Mouse (Mus musculus) hindbrain, embryonic 16.5 days (tissue): ENCODE data around the gene 4932414N04Rik. TPM values are rescaled to one million over a fixed set of nuclear protein-coding genes. Genes with fewer than 3 reads are reported as not detected.
A peak's percentile ranks its signal among the peaks of the same experiment; 100 is the strongest.
"Not testable (repeated sequence)": the region's sequence is repeated elsewhere in the genome, so short reads cannot be mapped to it uniquely, and the experiment has no call there.

Experiments
- ATAC-seq: fragments of 200-750 bp; cut with Nextera tagmentation; 2 replicates; pipeline ENCODE4 v1.8.0; 2017; ENCODE audit warnings: moderate TSS enrichment, moderate library complexity
- H3K27ac ChIP-seq: fragments of 300-500 bp; sonication (generic); 2 replicates; pipeline ENCODE4 v1.5.1; 2014; ENCODE audit warnings: low read depth, mild to moderate bottlenecking, control low read depth, low read length, moderate library complexity
- H3K27me3 ChIP-seq: fragments of 300-500 bp; sonication (generic); replicated peaks from 2 replicates; pipeline ENCODE4 v1.6.1; 2014; ENCODE audit warnings: low read length; ENCODE audit not compliant: control insufficient read depth, insufficient read depth
- H3K36me3 ChIP-seq: fragments of 300-500 bp; sonication (generic); 2 replicates; pipeline ENCODE4 v1.6.1; 2014; ENCODE audit warnings: mild to moderate bottlenecking, low read length, moderate library complexity, mixed read lengths; ENCODE audit not compliant: control insufficient read depth, insufficient read depth
- H3K4me1 ChIP-seq: fragments of 300-500 bp; sonication (generic); 2 replicates; pipeline ENCODE4 v1.6.1; 2014; ENCODE audit warnings: low read depth, low read length; ENCODE audit not compliant: control insufficient read depth, insufficient read depth
- H3K4me2 ChIP-seq: fragments of 300-500 bp; sonication (generic); 2 replicates; pipeline ENCODE4 v1.6.1; 2014; ENCODE audit warnings: mild to moderate bottlenecking, low read length, control low read depth, moderate library complexity
- H3K4me3 ChIP-seq: fragments of 300-500 bp; sonication (generic); 2 replicates; pipeline ENCODE4 v1.5.1; 2014; ENCODE audit warnings: mild to moderate bottlenecking, low read length, control low read depth, moderate library complexity
- H3K9ac ChIP-seq: fragments of 300-500 bp; sonication (generic); 2 replicates; pipeline ENCODE4 v1.6.1; 2014; ENCODE audit warnings: low read depth, mild to moderate bottlenecking, control low read depth, low read length, moderate library complexity
- H3K9me3 ChIP-seq: fragments of 300-500 bp; sonication (generic); 2 replicates; pipeline ENCODE4 v1.6.1; 2014; ENCODE audit warnings: mild to moderate bottlenecking, low read length, moderate library complexity; ENCODE audit not compliant: control insufficient read depth
- WGBS: fragments of 180-500 bp; shearing (Covaris S2); extraction: QIAGEN DNeasy Blood & Tissue Kit; methylation state at CpG from one replicate; pipeline ENCODE4 v1.1.7; 2014; 5-methylcytosine and 5-hydroxymethylcytosine counted together
- polyA plus RNA-seq: library from polyadenylated mRNA; unstranded; fragments of >200 nt; fragmentation: Nextera tagmentation; extraction: Ambion mirVana; gene quantifications from 2 replicates; pipeline ENCODE4 v1.2.1, GENCODE M21; 2015

The 4932414N04Rik gene
- polyA plus RNA-seq: not detected in 2 replicates

DNA sequence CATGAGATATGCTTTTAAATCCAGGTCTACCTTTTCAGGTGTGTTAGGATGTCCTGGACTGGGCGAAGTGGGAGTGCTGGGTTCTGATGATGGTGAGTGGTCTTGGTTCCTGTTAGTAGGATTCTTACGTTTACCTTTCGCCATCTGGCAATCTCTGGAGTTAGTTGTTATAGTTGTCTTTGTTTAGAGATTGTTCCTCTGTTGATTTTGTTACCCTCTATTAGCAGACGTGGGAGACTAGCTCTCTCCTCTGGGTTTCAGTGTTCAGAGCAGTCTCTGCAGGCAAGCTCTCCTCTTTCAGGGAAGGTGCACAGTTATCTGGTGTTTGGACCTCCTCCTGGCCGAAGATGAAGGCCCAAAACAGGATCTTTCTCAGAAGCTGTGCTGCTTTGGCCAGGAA lies at the start of gene 4932414N04Rik:
Gene 4932414N04Rik, plus strand, starts transcription at position 301 of the 400 bp plus-strand sequence.
- H3K36me3 ChIP-seq, ATAC-seq, H3K4me2 ChIP-seq, H3K27me3 ChIP-seq, H3K27ac ChIP-seq, H3K9me3 ChIP-seq, H3K4me3 ChIP-seq, H3K4me1 ChIP-seq, H3K9ac ChIP-seq: not testable (repeated sequence)
- 94% methylated on average over 1 of the region's 5 CpGs for WGBS

DNA sequence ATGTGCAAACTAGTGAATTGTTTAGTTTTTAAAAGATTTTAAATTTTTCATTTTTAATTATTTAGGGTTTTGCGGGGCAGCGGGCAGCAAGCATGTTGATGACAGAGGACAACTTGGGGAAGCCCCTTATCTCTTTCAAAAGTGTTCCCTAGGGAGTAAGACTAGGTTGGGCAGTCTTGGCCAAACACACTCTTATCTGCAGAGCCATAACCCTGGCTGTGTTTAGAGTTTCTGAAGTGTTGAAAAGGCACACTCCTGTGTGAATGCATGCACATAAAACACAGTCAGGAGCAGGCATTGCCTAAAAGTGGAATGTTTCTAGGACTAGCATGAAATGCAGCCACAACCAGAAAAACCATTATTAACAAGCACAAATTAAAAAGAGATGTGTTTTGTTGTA lies 75.9 kb downstream of the 4932414N04Rik start:
- H3K27me3 ChIP-seq: no peaks in the 10 kb centered on the region
- H3K27ac ChIP-seq: no peak overlapping the region
- 97% methylated on average over 2 of the region's 2 CpGs for WGBS
- H3K9me3 ChIP-seq: no peaks in the 10 kb centered on the region
- no peak overlapping the region for H3K4me3 ChIP-seq
- H3K9ac ChIP-seq: no peak overlapping the region
- H3K36me3 ChIP-seq: no peaks in the 10 kb centered on the region
- no peak overlapping the region for H3K4me2 ChIP-seq
- no peak for ATAC-seq
- H3K4me1 ChIP-seq: no peaks in the 10 kb centered on the region

DNA sequence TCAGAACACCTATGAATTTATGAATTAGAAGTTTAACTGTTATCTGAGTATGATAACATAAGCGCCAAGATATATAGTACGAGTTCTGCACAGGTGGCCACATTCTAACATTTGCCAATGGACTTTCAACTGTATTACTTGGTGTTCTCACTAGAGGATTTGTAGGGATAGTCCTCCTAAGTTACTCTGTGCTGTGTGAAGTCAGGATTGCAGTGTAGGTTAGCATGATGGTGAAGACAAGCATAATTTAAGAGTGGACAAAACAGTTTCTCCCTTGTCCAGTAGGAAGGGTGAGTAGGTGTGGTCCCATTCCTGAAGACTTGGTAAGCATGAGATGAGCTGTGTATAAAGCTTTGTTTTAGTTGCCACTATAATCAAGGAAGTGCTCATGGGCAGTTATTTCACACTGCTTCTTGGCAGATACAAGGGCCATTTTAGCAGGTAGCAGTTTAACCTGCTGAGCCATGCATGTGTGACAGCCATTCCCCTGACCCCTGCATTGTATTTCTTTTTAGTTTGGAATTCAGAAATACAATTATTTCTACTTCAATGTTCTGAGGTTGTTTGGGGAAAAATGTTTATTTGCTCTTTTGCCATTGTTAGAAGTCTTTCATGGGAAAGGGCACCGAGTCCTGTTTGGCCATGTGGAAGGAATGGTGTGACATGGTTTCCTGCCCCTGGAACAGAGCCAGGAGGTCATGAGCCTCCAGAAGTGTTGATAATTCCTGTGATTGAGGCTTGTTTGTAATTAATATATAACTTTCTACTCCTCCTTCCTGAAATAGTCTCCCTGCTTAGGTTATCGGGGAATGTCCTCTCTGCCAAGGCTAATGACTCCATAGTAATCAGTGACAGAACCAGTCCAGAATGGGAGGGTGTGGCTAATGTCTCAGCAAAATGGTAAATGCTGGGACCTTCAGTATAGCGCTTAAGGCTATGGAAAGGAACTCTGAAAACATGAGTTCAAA lies 83.8 kb downstream of the 4932414N04Rik start:
- Histone ChIP-seq H3K9ac (no peak overlapping the region), H3K36me3 (no peaks in the 10 kb centered on the region), H3K4me3 (no peak overlapping the region), H3K27me3 (no peaks in the 10 kb centered on the region), H3K27ac (no peak overlapping the region), H3K4me2 (no peak overlapping the region), H3K9me3 (no peaks in the 10 kb centered on the region), H3K4me1 (no peaks in the 10 kb centered on the region)
- ATAC-seq: no peak
- 89% methylated on average over 5 of the region's 5 CpGs for WGBS

- ATAC-seq: no peak
- WGBS: 88% methylated on average over 4 of the region's 4 CpGs
Observed at GRCm38 (mm10) chr2:68744599-68744998, 88.3 kb downstream of the 4932414N04Rik start.

DNA sequence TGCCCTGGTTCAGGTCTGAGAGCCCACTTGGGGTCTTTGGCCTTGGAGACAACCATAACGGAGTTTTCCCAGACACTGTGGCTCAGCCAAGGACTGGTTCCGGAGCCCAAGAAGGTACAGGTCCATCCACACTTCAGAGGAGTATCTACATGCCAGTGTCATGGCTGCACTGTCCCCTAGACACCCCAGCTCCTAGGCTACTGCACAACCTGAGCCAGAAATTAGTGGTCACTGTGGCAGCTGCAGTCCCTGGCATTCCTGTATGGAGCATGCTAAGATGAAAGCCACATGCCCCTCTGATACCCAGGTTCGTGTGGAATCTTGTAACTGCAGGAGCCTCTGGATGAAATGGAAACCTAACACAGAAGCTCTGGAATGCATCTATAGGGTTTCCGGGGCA lies 99.9 kb downstream of the 4932414N04Rik start:
- no peak for ATAC-seq
- WGBS: 86% methylated on average over 4 of the region's 4 CpGs

More at GRCm38 (mm10) chr2:68744599-68744998, 88.3 kb downstream of the 4932414N04Rik start:
- Histone ChIP-seq H3K36me3 (no peaks in the 10 kb centered on the region), H3K9ac (no peak overlapping the region), H3K4me2 (no peak overlapping the region), H3K27me3 (no peaks in the 10 kb centered on the region), H3K9me3 (no peaks in the 10 kb centered on the region), H3K4me3 (no peak overlapping the region), H3K27ac (no peak overlapping the region), H3K4me1 (no peaks in the 10 kb centered on the region)

GRCm38 (mm10) chr2:68756793-68757192 lies 100.5 kb downstream of the 4932414N04Rik start:
- WGBS: 23% methylated on average over 6 of the region's 6 CpGs
- no peaks in the 10 kb centered on the region for H3K27me3 ChIP-seq

More for the DNA sequence above, 99.9 kb downstream of the 4932414N04Rik start:
- Histone ChIP-seq H3K27ac (no peak overlapping the region), H3K27me3 (no peaks in the 10 kb centered on the region), H3K4me2 (no peak overlapping the region), H3K4me1 (no peaks in the 10 kb centered on the region), H3K36me3 (no peaks in the 10 kb centered on the region), H3K9me3 (peaks cover 4% of the 10 kb centered on the region; the same call in 1 of the 2 replicates), H3K4me3 (no peak overlapping the region), H3K9ac (no peak overlapping the region)

GRCm38 (mm10) chr2:68765371-68765770 lies 109.1 kb downstream of the 4932414N04Rik start:
- Histone ChIP-seq H3K27ac (no peak overlapping the region), H3K36me3 (no peaks in the 10 kb centered on the region), H3K4me1 (no peaks in the 10 kb centered on the region), H3K9me3 (no peaks in the 10 kb centered on the region), H3K4me3 (no peak overlapping the region), H3K27me3 (no peaks in the 10 kb centered on the region), H3K4me2 (no peak overlapping the region), H3K9ac (no peak overlapping the region)
- ATAC-seq: no peak
- WGBS: 85% methylated on average over 1 of the region's 1 CpGs

More at GRCm38 (mm10) chr2:68756793-68757192, 100.5 kb downstream of the 4932414N04Rik start:
- H3K4me3 ChIP-seq: no peak overlapping the region
- no peak overlapping the region for H3K4me2 ChIP-seq
- no peaks in the 10 kb centered on the region for H3K36me3 ChIP-seq
- H3K9ac ChIP-seq: no peak overlapping the region
- no peak overlapping the region for H3K27ac ChIP-seq
- peaks cover 4% of the 10 kb centered on the region; the same call in 1 of the 2 replicates for H3K9me3 ChIP-seq
- ATAC-seq: peak; percentile 84
- no peaks in the 10 kb centered on the region for H3K4me1 ChIP-seq

DNA sequence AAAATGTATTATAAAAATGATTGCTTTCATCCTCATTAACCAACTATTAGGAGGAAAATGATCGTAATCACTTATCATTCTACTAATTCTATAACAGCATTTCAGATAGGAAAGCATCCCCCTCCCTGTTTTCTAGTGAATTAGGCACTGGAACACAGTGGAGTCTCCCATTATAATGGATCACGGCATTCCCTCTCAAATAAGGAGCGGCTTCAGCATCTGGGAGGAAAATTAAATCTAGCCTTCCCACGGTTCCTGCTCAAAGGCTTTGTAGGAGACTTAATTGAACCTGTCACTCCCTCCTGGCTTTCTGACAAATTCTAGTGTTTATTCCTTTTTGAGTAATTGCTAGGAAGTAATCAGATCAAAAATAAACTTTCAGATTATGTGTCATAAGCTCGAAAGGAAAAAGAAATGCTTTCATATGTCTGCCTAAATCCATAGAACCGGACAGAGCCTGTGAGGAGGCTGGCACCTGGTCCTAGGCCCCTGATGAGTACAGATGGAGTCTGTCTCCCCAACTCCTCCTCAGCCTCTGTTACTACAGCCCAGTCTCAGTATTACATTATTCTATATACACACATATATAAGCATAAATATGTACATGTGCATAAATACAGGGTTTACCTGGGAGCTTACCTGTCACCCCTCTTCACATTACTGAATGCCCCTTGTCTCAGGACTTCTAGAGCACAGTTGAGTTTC lies 111.1 kb downstream of the 4932414N04Rik start:
- Histone ChIP-seq H3K4me1 (no peaks in the 10 kb centered on the region), H3K9ac (no peak overlapping the region), H3K36me3 (no peaks in the 10 kb centered on the region), H3K27me3 (no peaks in the 10 kb centered on the region), H3K27ac (no peak overlapping the region), H3K4me2 (no peak overlapping the region), H3K4me3 (no peak overlapping the region), H3K9me3 (no peaks in the 10 kb centered on the region)
- ATAC-seq: peak; percentile 74
- WGBS: 38% methylated on average over 6 of the region's 6 CpGs
